Comparison of ENCODE assay signal across 1 mouse cellular context in genomic region chr6:129559641-129560027, GRCm38 (mm10).
TF ChIP-seq lines count a peak whose summit lies in the region.

No protein-coding gene starts in this region.

TF ChIP-seq in CH12.LX, 34 proteins besides CTCF, POLR2A, EP300 and RAD21:
- no peak for TF ChIP-seq CHD2 (IDR thresholded peaks at IDR 0.05; ENCODE audit: low read length)
- TF ChIP-seq USF1 (IDR thresholded peaks at IDR 0.05; ENCODE audit: low read depth, low read length): no peak
TF ChIP-seq in CH12.LX: peak in this region for 0.
